Mouse (Mus musculus): ENCODE results near the gene G3bp1.

Gene G3bp1

GRCm38 (mm10) chr11:55469048-55469843 is at the start of gene G3bp1:
Gene G3bp1, plus strand, starts transcription at chr11:55469685.
- DNase-seq (ENCODE audit: low read depth) = peak; percentile 99

- DNase-seq (ENCODE audit: low read depth) = no peak
Measured at GRCm38 (mm10) chr11:55422978-55423377, 46.5 kb upstream of the G3bp1 start, which contains the start of gene Sparc. Gene Sparc, minus strand, starts transcription at chr11:55423183.

GRCm38 (mm10) chr11:55423756-55424155 is 45.7 kb upstream of the G3bp1 start:
- no peak for DNase-seq (ENCODE audit: low read depth)

GRCm38 (mm10) chr11:55424746-55425360 is 44.6 kb upstream of the G3bp1 start:
- no peak for DNase-seq (ENCODE audit: low read depth)

GRCm38 (mm10) chr11:55428186-55429012 is 41.1 kb upstream of the G3bp1 start:
- DNase-seq (ENCODE audit: low read depth) = no peak

GRCm38 (mm10) chr11:55429973-55430372 is 39.5 kb upstream of the G3bp1 start:
- no peak for DNase-seq (ENCODE audit: low read depth)

GRCm38 (mm10) chr11:55432981-55433380 is 36.5 kb upstream of the G3bp1 start:
- DNase-seq (ENCODE audit: low read depth) = no peak

GRCm38 (mm10) chr11:55436089-55436488 is 33.4 kb upstream of the G3bp1 start:
- DNase-seq (ENCODE audit: low read depth) = no peak

GRCm38 (mm10) chr11:55438031-55438430 is 31.5 kb upstream of the G3bp1 start:
- DNase-seq (ENCODE audit: low read depth) = no peak

GRCm38 (mm10) chr11:55439718-55440117 is 29.8 kb upstream of the G3bp1 start:
- no peak for DNase-seq (ENCODE audit: low read depth)

- DNase-seq (ENCODE audit: low read depth) = peak; percentile 74
Measured at GRCm38 (mm10) chr11:55444772-55445171, 24.7 kb upstream of the G3bp1 start.

- peak; percentile 80 for DNase-seq (ENCODE audit: low read depth)
Measured at GRCm38 (mm10) chr11:55446579-55446978, 22.9 kb upstream of the G3bp1 start.

- DNase-seq (ENCODE audit: low read depth) = no peak
Measured at GRCm38 (mm10) chr11:55449531-55449930, 20.0 kb upstream of the G3bp1 start.

GRCm38 (mm10) chr11:55450311-55450710 is 19.2 kb upstream of the G3bp1 start:
- DNase-seq (ENCODE audit: low read depth) = no peak

GRCm38 (mm10) chr11:55453640-55454039 is 15.8 kb upstream of the G3bp1 start:
- no peak for DNase-seq (ENCODE audit: low read depth)

- DNase-seq (ENCODE audit: low read depth) = no peak
Measured at GRCm38 (mm10) chr11:55455166-55455565, 14.3 kb upstream of the G3bp1 start.

GRCm38 (mm10) chr11:55458501-55458900 is 11.0 kb upstream of the G3bp1 start:
- DNase-seq (ENCODE audit: low read depth) = no peak

GRCm38 (mm10) chr11:55459850-55460558 is 9.5 kb upstream of the G3bp1 start:
- DNase-seq (ENCODE audit: low read depth) = no peak

- no peak for DNase-seq (ENCODE audit: low read depth)
Measured at GRCm38 (mm10) chr11:55460559-55461018, 8.9 kb upstream of the G3bp1 start.

- DNase-seq (ENCODE audit: low read depth) = peak; percentile 96
Measured at GRCm38 (mm10) chr11:55461019-55461645, 8.4 kb upstream of the G3bp1 start, which contains the start of gene Atox1. Gene Atox1, minus strand, starts transcription at chr11:55461239.

- no peak for DNase-seq (ENCODE audit: low read depth)
Measured at GRCm38 (mm10) chr11:55462149-55462548, 7.3 kb upstream of the G3bp1 start.
